Mouse (Mus musculus) adrenal gland, postnatal 14 days (tissue): ENCODE measurements around the gene Galnt12. TPM values are rescaled to one million over a fixed set of nuclear protein-coding genes. Genes with fewer than 3 reads are reported as not detected.
A peak's percentile ranks its signal among the peaks of the same experiment; 100 is the strongest.

Experiments used
- DNase-seq: peaks from one replicate; pipeline ENCODE4 v3.0.0; 2021; ENCODE audit warnings: mixed read lengths
- total RNA-seq: library from RNA; stranded (reverse); gene quantifications from 2 replicates; pipeline ENCODE4 v1.2.3, GENCODE M21; 2021

Gene Galnt12
- total RNA-seq, 1 experiment from 2014 or later, result 0.74 TPM

DNA sequence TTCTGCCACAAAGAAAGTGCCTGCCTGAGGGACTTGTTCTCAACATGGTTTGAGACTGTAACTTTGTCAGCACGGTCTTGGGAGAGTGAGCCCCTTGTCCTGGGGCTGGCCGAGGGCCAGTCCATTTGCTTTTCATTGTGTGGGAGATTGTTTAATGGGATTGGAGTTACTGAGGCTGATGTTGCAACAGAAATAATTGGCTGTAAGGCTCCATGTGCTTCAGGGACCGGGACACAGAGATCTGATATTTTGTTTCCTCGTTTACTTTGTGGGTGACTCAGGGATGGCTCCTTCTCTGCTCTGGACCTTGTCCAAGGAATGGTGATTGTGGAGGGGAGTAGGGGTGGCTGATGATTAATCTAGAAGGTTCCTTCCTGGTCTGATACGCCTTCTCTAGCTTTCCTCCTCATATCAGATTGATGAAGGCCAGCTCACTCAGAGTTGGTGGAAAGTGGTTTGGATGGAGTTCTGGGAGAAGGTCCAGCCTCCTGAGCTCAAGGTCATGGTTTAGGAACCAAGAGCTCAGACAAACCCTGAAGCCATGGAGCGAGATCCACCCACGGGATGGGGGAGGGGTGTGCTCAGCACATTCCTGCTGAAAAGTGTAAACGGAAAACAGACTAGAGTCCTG lies 60.0 kb downstream of the Galnt12 start:
- DNase-seq, result peak; percentile 53

- DNase-seq, result no peak
Observed at GRCm38 (mm10) chr4:47161103-47161755, 69.5 kb downstream of the Galnt12 start.

DNA sequence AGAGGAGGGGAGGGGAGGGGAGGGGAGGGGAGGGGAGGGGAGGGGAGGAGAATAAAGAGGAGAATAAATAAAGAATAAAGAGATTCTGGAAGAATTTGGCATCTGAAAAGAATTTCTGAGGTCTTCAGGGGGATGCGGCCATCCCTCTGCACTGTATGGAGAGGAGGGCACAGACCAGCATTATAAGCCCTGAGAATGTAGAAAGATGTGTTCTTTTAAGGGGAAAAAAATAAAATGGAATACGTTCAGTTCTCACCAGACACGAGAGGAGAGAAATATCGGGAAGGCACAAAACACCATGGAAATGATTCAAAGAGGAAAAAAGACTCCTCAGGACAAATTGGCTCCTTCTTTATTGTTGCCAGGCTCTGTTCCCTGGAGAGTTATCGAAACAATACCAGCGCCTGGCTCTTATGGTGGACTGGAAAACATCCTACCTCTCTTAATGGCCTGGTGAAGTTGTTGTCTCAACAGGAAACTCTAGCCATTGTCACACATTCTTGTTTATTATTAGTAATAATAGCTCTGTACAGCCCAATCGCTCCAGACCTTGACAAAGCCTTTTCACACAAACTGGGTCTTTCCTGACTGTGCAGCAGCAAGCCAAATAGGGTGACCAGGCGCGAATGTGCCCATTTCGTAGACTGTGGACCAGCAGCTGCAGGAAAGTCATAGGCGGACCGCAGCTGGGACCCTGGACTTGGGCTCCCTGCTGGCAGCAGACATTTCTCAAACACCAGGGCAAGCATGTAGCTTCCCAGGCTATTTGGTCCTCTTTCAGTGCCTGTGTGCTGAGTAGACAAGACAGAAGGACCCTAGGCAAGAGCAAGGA lies 70.3 kb downstream of the Galnt12 start:
- no peak for DNase-seq

- DNase-seq, result no peak
Observed at GRCm38 (mm10) chr4:47172314-47172713, 80.6 kb downstream of the Galnt12 start.

Other genes with a start within 250 kb of the Galnt12 start
- 0.71 and 0.74 TPM in 2 replicates for gene Gabbr2, start 100.0 kb upstream of the Galnt12 start, total RNA-seq
- gene Anks6, start 34.5 kb upstream of the Galnt12 start, total RNA-seq, result 4.0 and 5.6 TPM in 2 replicates
- gene Col15a1, start 116.3 kb downstream of the Galnt12 start, total RNA-seq, result 72.9 and 74.5 TPM in 2 replicates